Mouse (Mus musculus): ENCODE data around the gene Erg. TPM values are rescaled to one million over a fixed set of nuclear protein-coding genes. Genes with fewer than 3 reads are reported as not detected.
A peak's percentile ranks its signal among the peaks of the same experiment; 100 is the strongest.

Erg gene
- polyA plus RNA-seq, 1 experiment: 6.6 TPM

DNA sequence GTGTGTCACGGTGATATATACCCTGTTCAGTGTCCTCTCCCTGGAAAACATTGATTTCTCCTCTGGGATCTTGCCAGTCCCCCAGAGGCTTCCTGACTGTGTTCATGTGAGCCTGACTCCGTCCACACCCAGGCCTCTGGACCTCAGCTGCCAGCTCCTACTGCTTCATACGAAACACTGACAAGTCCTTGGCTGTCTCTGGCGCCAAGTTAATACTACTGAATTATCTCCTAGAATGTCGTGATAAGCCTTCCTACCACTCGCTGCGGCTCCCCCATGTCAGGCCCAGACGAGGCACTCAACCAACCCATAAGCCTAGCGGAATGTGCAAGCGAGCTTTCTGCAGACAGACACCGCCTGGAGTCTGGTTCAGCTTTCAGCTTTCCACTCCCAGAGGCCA lies 210.0 kb downstream of the Erg start:
- H3K4me3 ChIP-seq (replicated peaks; ENCODE audit: insufficient read depth, low read depth, low read length): no peak overlapping the region
- H3K27ac ChIP-seq (ENCODE audit: insufficient read depth, low read length): no peak overlapping the region

GRCm38 (mm10) chr16:95374646-95375045 lies 211.7 kb downstream of the Erg start:
- no peak overlapping the region for H3K4me3 ChIP-seq (replicated peaks; ENCODE audit: insufficient read depth, low read depth, low read length)
- 84% methylated on average over 4 of the region's 4 CpGs for WGBS
- no peak overlapping the region for H3K27ac ChIP-seq (ENCODE audit: insufficient read depth, low read length)
- no peaks in the 10 kb centered on the region for H3K27me3 ChIP-seq (ENCODE audit: control insufficient read depth, insufficient read depth, low read length)
- DNase-seq: no peak
- H3K4me1 ChIP-seq (ENCODE audit: control insufficient read depth, insufficient read depth, low read length): no peaks in the 10 kb centered on the region
- no peak for TF ChIP-seq POLR2A (IDR thresholded peaks at IDR 0.05; ENCODE audit: borderline replicate concordance, insufficient read depth, low read length)
- no peak for TF ChIP-seq CTCF (IDR thresholded peaks at IDR 0.05; ENCODE audit: borderline replicate concordance, insufficient read depth, low read depth, low read length)

More for the DNA sequence above, 210.0 kb downstream of the Erg start:
- Histone ChIP-seq H3K4me1 (ENCODE audit: control insufficient read depth, insufficient read depth, low read length) (no peaks in the 10 kb centered on the region), H3K27me3 (ENCODE audit: control insufficient read depth, insufficient read depth, low read length) (no peaks in the 10 kb centered on the region)
- no peak for TF ChIP-seq CTCF (IDR thresholded peaks at IDR 0.05; ENCODE audit: borderline replicate concordance, insufficient read depth, low read depth, low read length)
- no peak for TF ChIP-seq POLR2A (IDR thresholded peaks at IDR 0.05; ENCODE audit: borderline replicate concordance, insufficient read depth, low read length)
- DNase-seq: no peak
- WGBS: 53% methylated on average over 11 of the region's 11 CpGs

DNA sequence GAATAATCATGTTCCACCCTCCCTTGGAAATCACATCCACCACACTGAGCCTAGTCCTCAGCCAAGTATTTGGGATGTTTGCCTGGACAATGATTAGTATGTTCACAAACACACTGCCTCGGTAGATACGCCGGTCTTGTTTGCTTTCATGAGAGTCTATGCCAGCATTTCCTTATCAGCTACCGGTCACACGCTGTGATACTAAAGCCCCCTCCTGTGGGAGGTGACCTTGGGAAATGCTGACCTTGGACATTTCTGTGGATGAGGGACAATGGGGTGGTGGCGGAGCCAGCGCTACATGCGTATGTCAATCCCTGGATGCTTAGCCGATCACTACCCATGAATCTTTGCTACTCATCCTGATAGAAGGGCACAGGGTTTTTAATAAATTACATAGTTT lies 213.4 kb downstream of the Erg start:
- Histone ChIP-seq H3K4me1 (ENCODE audit: control insufficient read depth, insufficient read depth, low read length) (no peaks in the 10 kb centered on the region), H3K27me3 (ENCODE audit: control insufficient read depth, insufficient read depth, low read length) (no peaks in the 10 kb centered on the region), H3K27ac (ENCODE audit: insufficient read depth, low read length) (no peak overlapping the region), H3K4me3 (replicated peaks; ENCODE audit: insufficient read depth, low read depth, low read length) (no peak overlapping the region)
- DNase-seq: no peak
- WGBS: 87% methylated on average over 9 of the region's 9 CpGs
- no peak for TF ChIP-seq CTCF (IDR thresholded peaks at IDR 0.05; ENCODE audit: borderline replicate concordance, insufficient read depth, low read depth, low read length)
- no peak for TF ChIP-seq POLR2A (IDR thresholded peaks at IDR 0.05; ENCODE audit: borderline replicate concordance, insufficient read depth, low read length)

DNA sequence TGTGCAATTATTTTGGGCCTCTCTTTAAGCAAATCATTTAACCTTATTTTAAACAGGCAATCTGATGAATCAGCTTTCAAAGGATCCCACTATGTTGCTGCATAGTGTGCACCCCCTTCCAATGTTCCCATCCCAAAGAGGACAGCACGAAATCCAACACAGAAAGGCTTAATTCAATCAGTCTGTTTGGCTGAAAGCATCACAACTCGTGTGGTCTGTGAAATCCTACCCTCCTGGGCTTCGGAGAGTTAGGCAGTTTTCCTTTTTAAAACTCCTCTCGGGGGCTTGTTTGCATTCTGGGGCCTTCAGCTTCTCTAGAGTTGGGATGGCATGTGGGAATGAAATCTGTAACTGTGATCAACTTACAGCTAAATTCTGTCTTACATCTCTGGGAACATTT lies 214.7 kb downstream of the Erg start:
- WGBS: 72% methylated on average over 4 of the region's 4 CpGs
- no peaks in the 10 kb centered on the region for H3K27me3 ChIP-seq (ENCODE audit: control insufficient read depth, insufficient read depth, low read length)
- TF ChIP-seq CTCF (IDR thresholded peaks at IDR 0.05; ENCODE audit: borderline replicate concordance, insufficient read depth, low read depth, low read length) (no peak), POLR2A (IDR thresholded peaks at IDR 0.05; ENCODE audit: borderline replicate concordance, insufficient read depth, low read length) (no peak)
- no peak overlapping the region for H3K4me3 ChIP-seq (replicated peaks; ENCODE audit: insufficient read depth, low read depth, low read length)
- no peak for DNase-seq
- H3K27ac ChIP-seq (ENCODE audit: insufficient read depth, low read length): no peak overlapping the region
- no peaks in the 10 kb centered on the region for H3K4me1 ChIP-seq (ENCODE audit: control insufficient read depth, insufficient read depth, low read length)

GRCm38 (mm10) chr16:95366989-95367765 lies 219.2 kb downstream of the Erg start:
- H3K4me1 ChIP-seq (ENCODE audit: control insufficient read depth, insufficient read depth, low read length): peaks cover 6% of the 10 kb centered on the region; the same call in 1 of the 2 replicates
- WGBS: 49% methylated on average over 19 of the region's 19 CpGs
- H3K27ac ChIP-seq (ENCODE audit: insufficient read depth, low read length): no peak overlapping the region
- no peak for DNase-seq
- no peak overlapping the region for H3K4me3 ChIP-seq (replicated peaks; ENCODE audit: insufficient read depth, low read depth, low read length)
- no peaks in the 10 kb centered on the region for H3K27me3 ChIP-seq (ENCODE audit: control insufficient read depth, insufficient read depth, low read length)
- TF ChIP-seq POLR2A (IDR thresholded peaks at IDR 0.05; ENCODE audit: borderline replicate concordance, insufficient read depth, low read length) (no peak), CTCF (IDR thresholded peaks at IDR 0.05; ENCODE audit: borderline replicate concordance, insufficient read depth, low read depth, low read length) (no peak)

GRCm38 (mm10) chr16:95365214-95365613 lies 221.2 kb downstream of the Erg start:
- Histone ChIP-seq H3K4me1 (ENCODE audit: control insufficient read depth, insufficient read depth, low read length) (peaks cover 6% of the 10 kb centered on the region; the same call in 1 of the 2 replicates), H3K27me3 (ENCODE audit: control insufficient read depth, insufficient read depth, low read length) (no peaks in the 10 kb centered on the region), H3K4me3 (replicated peaks; ENCODE audit: insufficient read depth, low read depth, low read length) (no peak overlapping the region), H3K27ac (ENCODE audit: insufficient read depth, low read length) (no peak overlapping the region)
- 33% methylated on average over 5 of the region's 5 CpGs for WGBS
- TF ChIP-seq POLR2A (IDR thresholded peaks at IDR 0.05; ENCODE audit: borderline replicate concordance, insufficient read depth, low read length) (no peak), CTCF (IDR thresholded peaks at IDR 0.05; ENCODE audit: borderline replicate concordance, insufficient read depth, low read depth, low read length) (no peak)
- peak in 1 of 2 experiments; percentile 28 for DNase-seq

DNA sequence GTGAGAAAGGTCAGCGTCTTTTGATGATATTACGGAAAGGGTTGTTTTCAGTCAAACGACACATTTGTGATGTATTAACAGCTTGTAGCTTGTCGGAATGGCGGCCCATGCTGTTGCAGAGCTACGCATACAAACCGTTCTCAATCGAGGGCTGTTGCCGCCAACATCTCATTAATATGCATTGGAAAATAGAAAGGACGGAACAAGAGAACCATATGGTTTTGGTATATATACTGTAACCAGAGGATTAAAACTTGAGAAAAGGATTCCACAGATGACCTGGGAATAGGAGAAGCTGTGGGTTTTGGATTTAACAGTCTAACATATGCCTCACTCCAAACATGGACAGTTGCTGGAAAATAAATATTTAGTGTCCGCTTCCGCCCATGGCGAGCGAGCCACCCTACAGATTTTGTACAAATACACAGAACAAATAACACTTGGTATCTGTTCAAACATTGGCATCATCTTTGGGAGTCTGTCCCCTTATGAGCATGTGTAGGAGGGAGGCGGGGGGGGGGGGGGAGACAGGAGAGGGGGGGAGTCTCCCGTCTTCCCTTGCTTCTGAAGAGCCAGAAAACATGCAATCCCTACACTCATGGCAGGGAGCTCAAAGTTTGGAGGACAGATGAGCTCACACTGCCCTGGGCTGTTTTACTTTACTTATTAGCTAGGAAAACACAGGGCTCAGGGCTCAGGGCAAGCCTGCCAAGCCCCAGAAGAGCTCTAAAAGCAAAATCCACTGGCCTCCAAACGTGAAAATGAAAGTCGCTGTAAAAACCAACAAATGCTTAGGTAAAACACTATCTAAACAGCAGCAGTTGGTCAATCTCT lies 222.5 kb downstream of the Erg start:
- Histone ChIP-seq H3K27me3 (ENCODE audit: control insufficient read depth, insufficient read depth, low read length) (no peaks in the 10 kb centered on the region), H3K4me1 (ENCODE audit: control insufficient read depth, insufficient read depth, low read length) (peaks cover 6% of the 10 kb centered on the region; the same call in 1 of the 2 replicates), H3K27ac (ENCODE audit: insufficient read depth, low read length) (no peak overlapping the region), H3K4me3 (replicated peaks; ENCODE audit: insufficient read depth, low read depth, low read length) (no peak overlapping the region)
- TF ChIP-seq POLR2A (IDR thresholded peaks at IDR 0.05; ENCODE audit: borderline replicate concordance, insufficient read depth, low read length) (no peak), CTCF (IDR thresholded peaks at IDR 0.05; ENCODE audit: borderline replicate concordance, insufficient read depth, low read depth, low read length) (no peak)
- 86% methylated on average over 18 of the region's 18 CpGs for whole genome bisulfite sequencing
- no peak for DNase-seq
